ENCODE assay signal across 27 mouse cellular contexts in the genomic region with DNA sequence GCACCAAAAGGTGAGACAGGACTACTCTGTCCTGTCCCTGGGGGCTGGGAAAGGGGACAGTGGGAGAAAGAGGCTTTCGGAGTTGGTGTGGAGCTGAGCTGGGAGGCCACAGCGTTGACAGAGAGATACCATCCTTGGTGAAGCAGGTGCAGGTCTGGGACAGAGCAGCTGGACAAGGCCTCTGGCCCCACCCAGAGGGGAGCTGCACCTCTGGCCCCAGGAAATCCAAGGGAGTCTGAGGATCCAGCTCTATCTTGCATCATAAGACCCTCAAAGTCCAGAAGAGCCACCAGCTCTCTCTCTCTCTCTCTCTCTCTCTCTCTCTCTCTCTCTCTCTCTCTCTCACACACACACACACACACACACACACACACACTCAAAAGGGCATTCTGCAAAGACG. TPM values are rescaled to one million over a fixed set of nuclear protein-coding genes. Genes with fewer than 3 reads are reported as not detected.
DNase-seq lines count a peak whose midpoint lies in the region; ATAC-seq and TF ChIP-seq lines count a peak whose summit lies in the region.
"Had no signal": no experiment of that assay in that cellular context is flagged by ENCODE, and none has a peak within 500 bp of the region (broad histone marks: within the 10 kb centered on the region; RNA-seq: fewer than 3 reads in every experiment).

No protein-coding gene starts in this region.

- peaks cover 2% of the 10 kb centered on the region; the same call in 1 of the 2 replicates for H3K27me3 ChIP-seq in limb, embryonic 13.5 days
- H3K27me3 ChIP-seq in limb, embryonic 10.5 days (ENCODE audit: low read depth, poor library complexity, severe bottlenecking), result peaks cover 44% of the 10 kb centered on the region
- H3K27me3 ChIP-seq in myocyte (ENCODE audit: control insufficient read depth, insufficient read depth, insufficient read length), result no peaks in the 10 kb centered on the region
- no peaks in the 10 kb centered on the region for H3K27me3 ChIP-seq in stomach, postnatal 0 days (ENCODE audit: control insufficient read depth, insufficient read depth, low read length)
- H3K27me3 ChIP-seq: embryonic facial prominence, embryonic 12.5 days; Patski had no signal

- no peak overlapping the region for H3K4me2 ChIP-seq in limb, embryonic 13.5 days (replicated peaks)
- H3K4me2 ChIP-seq in myocyte (ENCODE audit: low read depth), result peak overlapping the region; percentile 43
- H3K4me2 ChIP-seq in stomach, postnatal 0 days (replicated peaks; ENCODE audit: low read depth), result no peak overlapping the region

- 0 out of 2 replicates have a peak overlapping the region, but pooled peaks have one; percentile 70 for H3K27ac ChIP-seq in limb, embryonic 13.5 days
- no peak overlapping the region for H3K27ac ChIP-seq in limb, embryonic 10.5 days
- peak overlapping the region; percentile 40; the same call in 1 of the 2 replicates for H3K27ac ChIP-seq in stomach, postnatal 0 days (replicated peaks)
- H3K27ac ChIP-seq: embryonic facial prominence, embryonic 12.5 days; forebrain, embryonic 10.5 days; forebrain, embryonic 12.5 days had no signal

- no peak overlapping the region for H3K4me3 ChIP-seq in limb, embryonic 13.5 days
- no peak overlapping the region for H3K4me3 ChIP-seq in limb, embryonic 10.5 days
- no peak overlapping the region for H3K4me3 ChIP-seq in myocyte
- no peak overlapping the region for H3K4me3 ChIP-seq in stomach, postnatal 0 days (ENCODE audit: low read depth, low read length)
- H3K4me3 ChIP-seq: embryonic facial prominence, embryonic 12.5 days; erythroblast, embryonic 14.5 days; forebrain, embryonic 12.5 days had no signal

- peak; percentile 76 for DNase-seq in heart, adult 11 months
- no peak for DNase-seq in heart, adult 8-10 months (ENCODE audit: low spot score)
- no peak for DNase-seq in limb, embryonic 10.5 days (ENCODE audit: low spot score)
- DNase-seq in stomach, postnatal 0 days (ENCODE audit: low spot score), result no peak
- no peak for DNase-seq in adrenal gland, postnatal 14 days
- DNase-seq in lung, adult 18-20 months, result no peak
- DNase-seq: adrenal gland, adult 8-10 months; adrenal gland, postnatal 25 days; cerebellum, adult 11 months; cerebellum, adult 18-20 months; cerebellum, adult 8-10 months; cerebellum, adult 9-11 months; cerebellum, postnatal 14 days; cerebellum, postnatal 36 days; embryo, embryonic 11 days had no signal

- H3K79me2 ChIP-seq in myocyte (ENCODE audit: control insufficient read depth, insufficient read depth), result no peaks in the 10 kb centered on the region

- peaks cover 95% of the 10 kb centered on the region for H3K4me1 ChIP-seq in limb, embryonic 13.5 days
- peaks cover 96% of the 10 kb centered on the region for H3K4me1 ChIP-seq in limb, embryonic 10.5 days
- H3K4me1 ChIP-seq in stomach, postnatal 0 days (replicated peaks; ENCODE audit: control insufficient read depth, insufficient read depth), result peaks cover 13% of the 10 kb centered on the region

- no peak overlapping the region for H3K9ac ChIP-seq in limb, embryonic 13.5 days
- no peak overlapping the region for H3K9ac ChIP-seq in stomach, postnatal 0 days (ENCODE audit: low read length)
- H3K9ac ChIP-seq: embryonic facial prominence, embryonic 12.5 days; forebrain, embryonic 12.5 days had no signal

- TF ChIP-seq CTCF in stomach, postnatal 0 days (IDR thresholded peaks at IDR 0.05; ENCODE audit: low read depth), result no peak

- H3K36me3 ChIP-seq in limb, embryonic 13.5 days, result no peaks in the 10 kb centered on the region
- no peaks in the 10 kb centered on the region for H3K36me3 ChIP-seq in limb, embryonic 10.5 days
- no peaks in the 10 kb centered on the region for H3K36me3 ChIP-seq in myocyte (ENCODE audit: control insufficient read depth, insufficient read depth)
- H3K36me3 ChIP-seq in stomach, postnatal 0 days (ENCODE audit: control insufficient read depth, insufficient read depth, low read length), result no peaks in the 10 kb centered on the region
- H3K36me3 ChIP-seq: embryonic facial prominence, embryonic 12.5 days; forebrain, embryonic 10.5 days; forebrain, embryonic 12.5 days; G1E had no signal

- whole genome bisulfite sequencing in limb, embryonic 13.5 days, result 45% methylated on average over 3 of the region's 3 CpGs
- WGBS in limb, embryonic 10.5 days, result 50% methylated on average over 3 of the region's 3 CpGs
- WGBS in stomach, postnatal 0 days, result 66% methylated on average over 3 of the region's 3 CpGs

- H3K9me3 ChIP-seq in limb, embryonic 13.5 days, result no peaks in the 10 kb centered on the region
- no peaks in the 10 kb centered on the region for H3K9me3 ChIP-seq in limb, embryonic 10.5 days (replicated peaks)
- no peaks in the 10 kb centered on the region for H3K9me3 ChIP-seq in stomach, postnatal 0 days (ENCODE audit: control insufficient read depth, low read length)
- H3K9me3 ChIP-seq: embryonic facial prominence, embryonic 12.5 days; forebrain, embryonic 10.5 days; forebrain, embryonic 12.5 days; G1E had no signal

- no peak for TF ChIP-seq POLR2A in myocyte (IDR thresholded peaks at IDR 0.05; ENCODE audit: insufficient read length, low read depth)

- H3ac ChIP-seq in myocyte (ENCODE audit: control insufficient read depth, insufficient read length), result no peak overlapping the region

- TF ChIP-seq EP300 in stomach, postnatal 0 days (optimal IDR thresholded peaks at IDR 0.05), result no peak

- ATAC-seq in limb, embryonic 13.5 days (ENCODE audit: low FRiP score, low read depth), result no peak
- no peak for ATAC-seq in stomach, postnatal 0 days (ENCODE audit: low FRiP score, low TSS enrichment)
- ATAC-seq: activated CD4-positive, CD25-positive, alpha-beta regulatory T cell, adult 4 months; forebrain, embryonic 16.5 days; Patski had no signal

TF ChIP-seq in myocyte, 11 proteins besides CTCF, POLR2A, EP300 and RAD21:
- TF ChIP-seq POLR2AphosphoS2 (IDR thresholded peaks at IDR 0.05; ENCODE audit: insufficient read length, low read depth) (no peak), MYOG (IDR thresholded peaks at IDR 0.05; ENCODE audit: control insufficient read depth in 1 of 3, insufficient read depth in 1 of 3, insufficient read length in 2 of 3, low read depth in 2 of 3) (peak in 1 of 3 experiments; percentile 78), MYOD1 (IDR thresholded peaks at IDR 0.05; ENCODE audit: control insufficient read depth in 1 of 3, insufficient read length in 2 of 3, low read depth in 2 of 3) (peak in 2 of 3 experiments; percentile 4 to 68), CEBPB (IDR thresholded peaks at IDR 0.05; ENCODE audit: insufficient read depth, poor library complexity, severe bottlenecking) (no peak)

RNA-seq across cellular contexts. Expression of a gene that starts 40.2 kb away (rescaled TPM):
- total RNA-seq in heart, adult 8-10 months (2022), result 10 to 100 TPM in 2 of 4 experiments, 1 to 10 TPM in 2; 7.1 to 10.0 (median 8.8) TPM
- 47.9 and 48.7 TPM in 2 replicates for polyA plus RNA-seq in limb, embryonic 13.5 days (2015; fragmentation: Nextera tagmentation; extraction: Ambion mirVana)
- 31.0 and 48.3 TPM in 2 replicates for polyA plus RNA-seq in limb, embryonic 10.5 days (2016; fragmentation: Nextera tagmentation; extraction: Ambion mirVana)
- 30.6 TPM for polyA plus RNA-seq in myocyte (2012; fragmentation: generic; extraction: Trizol)
- polyA plus RNA-seq in stomach, postnatal 0 days (2015; fragmentation: Nextera tagmentation; extraction: Ambion mirVana), result 15.1 and 16.8 TPM in 2 replicates
- total RNA-seq in adrenal gland, postnatal 14 days (2021), result 2.0 and 2.8 TPM in 2 replicates
- total RNA-seq: CH12.LX; common myeloid progenitor, adult 5-6 weeks had no signal
- polyA plus RNA-seq: activated CD4-positive, CD25-positive, alpha-beta regulatory T cell, adult 4 months; erythroblast, embryonic 14.5 days; G1E had no signal
